Mouse (Mus musculus) layer of hippocampus, adult 8-10 months (tissue): ENCODE measurements at regions not wholly inside any gene's neighbourhood (a gene's known extent, or its start where the extent isn't known, plus 50 kb on each side); places are given as distances from the start of the nearest gene placed in this dataset.
A peak's percentile ranks its signal among the peaks of the same experiment; 100 is the strongest.

Experiments used
- DNase-seq, 2 experiments: peaks; one replicate each; pipeline ENCODE4 v3.0.0; 2022; ENCODE audit warnings: low spot score in 2 of 2

- no peak for DNase-seq
Observed at GRCm38 (mm10) chr1:194208034-194209000, 409.7 kb upstream of the Plxna2 start.

DNA sequence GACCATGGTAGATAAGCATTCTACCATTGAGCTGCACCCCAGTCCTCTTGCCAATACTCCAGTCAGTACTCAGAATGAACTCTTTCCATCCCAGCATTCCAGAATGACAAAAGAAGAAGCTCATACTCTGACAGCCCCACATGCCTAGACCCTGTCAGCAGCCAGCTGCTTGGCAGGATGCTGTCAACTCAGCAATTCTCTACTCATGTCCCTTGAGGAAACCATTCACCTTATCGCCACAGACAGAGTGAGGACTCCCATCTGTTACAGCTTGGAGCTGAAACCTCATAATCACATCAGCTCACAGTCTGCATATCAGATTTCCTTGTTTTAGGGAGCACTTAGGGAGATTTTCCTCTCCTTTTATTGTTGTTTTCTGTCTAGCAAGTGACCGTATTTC is 420.5 kb upstream of the Plxna2 start:
- DNase-seq = no peak

DNA sequence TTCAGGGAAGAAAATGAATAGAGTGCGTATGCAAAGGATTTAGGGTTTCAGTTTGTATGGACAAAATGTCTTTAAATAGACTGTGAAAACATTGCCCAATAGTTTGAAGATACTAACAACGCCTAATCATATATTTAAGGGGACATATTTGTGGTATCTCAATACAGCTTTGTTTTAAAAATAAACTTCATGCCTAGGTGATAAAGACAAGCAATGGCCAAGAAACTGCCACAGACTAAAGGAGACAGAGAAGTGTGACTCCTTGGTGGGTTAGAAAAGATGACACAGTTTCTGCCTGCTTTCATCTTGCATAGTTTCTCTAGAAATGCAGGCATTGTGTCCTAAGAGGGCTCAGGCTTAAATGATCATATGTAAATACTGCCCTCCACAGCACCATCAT is 435.7 kb upstream of the Plxna2 start:
- no peak for DNase-seq

- DNase-seq = peak in 1 of 2 experiments; percentile 4
Observed at GRCm38 (mm10) chr1:194161469-194161868, 456.5 kb upstream of the Plxna2 start.

DNA sequence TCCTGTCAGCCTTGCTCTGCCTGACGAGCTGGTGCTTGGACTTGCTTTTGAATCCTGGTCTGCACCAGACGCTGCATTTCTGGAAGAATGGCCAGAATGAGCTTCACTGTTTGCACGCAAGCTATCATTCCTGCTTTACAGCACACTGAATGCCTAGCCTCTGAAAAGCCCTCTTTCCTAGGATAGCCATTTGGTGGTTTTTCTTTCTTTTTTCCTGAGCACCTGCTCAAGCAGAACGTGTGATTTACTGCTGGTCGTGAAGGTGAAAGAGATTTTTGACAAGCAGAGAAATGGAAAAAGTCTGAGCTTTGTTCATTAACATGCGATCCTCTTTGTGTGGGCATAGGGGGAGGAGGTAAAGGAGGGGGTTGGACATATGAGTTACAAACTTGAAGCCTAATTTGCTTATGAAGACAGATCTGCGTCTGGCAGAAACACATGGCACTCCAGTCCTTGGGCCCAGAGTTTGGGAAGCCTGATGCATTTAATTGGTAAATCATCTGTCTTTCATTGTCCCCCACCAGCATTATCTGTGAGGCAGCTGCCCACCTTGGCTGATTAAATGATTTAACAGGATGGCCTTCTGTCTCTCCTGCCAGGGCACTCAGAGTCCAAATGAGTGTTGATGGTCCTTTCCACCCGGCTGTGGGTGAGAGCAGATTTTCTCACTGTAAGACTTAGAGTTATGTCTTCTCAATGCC is 457.1 kb upstream of the Plxna2 start:
- DNase-seq = peak; percentile 42 to 61

DNA sequence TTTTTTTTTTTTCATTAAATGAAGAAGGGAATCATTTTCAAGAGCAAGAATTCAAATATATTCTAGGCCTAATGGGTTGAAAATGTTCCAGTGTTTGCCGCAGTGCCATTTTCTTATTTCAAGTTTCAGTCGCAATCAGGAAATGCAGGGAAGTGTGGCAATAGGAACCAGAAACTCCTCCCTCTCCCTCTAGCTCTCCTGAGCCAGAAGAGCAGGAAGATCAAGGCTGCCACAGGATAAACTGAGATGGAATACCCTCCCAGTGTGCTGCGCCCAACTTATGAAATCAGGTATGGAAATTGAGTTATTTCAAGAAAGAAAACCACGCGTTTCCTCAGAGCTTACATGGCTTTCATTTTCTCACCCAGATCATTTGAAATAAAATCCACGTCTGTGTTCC is 460.8 kb upstream of the Plxna2 start:
- no peak for DNase-seq

DNA sequence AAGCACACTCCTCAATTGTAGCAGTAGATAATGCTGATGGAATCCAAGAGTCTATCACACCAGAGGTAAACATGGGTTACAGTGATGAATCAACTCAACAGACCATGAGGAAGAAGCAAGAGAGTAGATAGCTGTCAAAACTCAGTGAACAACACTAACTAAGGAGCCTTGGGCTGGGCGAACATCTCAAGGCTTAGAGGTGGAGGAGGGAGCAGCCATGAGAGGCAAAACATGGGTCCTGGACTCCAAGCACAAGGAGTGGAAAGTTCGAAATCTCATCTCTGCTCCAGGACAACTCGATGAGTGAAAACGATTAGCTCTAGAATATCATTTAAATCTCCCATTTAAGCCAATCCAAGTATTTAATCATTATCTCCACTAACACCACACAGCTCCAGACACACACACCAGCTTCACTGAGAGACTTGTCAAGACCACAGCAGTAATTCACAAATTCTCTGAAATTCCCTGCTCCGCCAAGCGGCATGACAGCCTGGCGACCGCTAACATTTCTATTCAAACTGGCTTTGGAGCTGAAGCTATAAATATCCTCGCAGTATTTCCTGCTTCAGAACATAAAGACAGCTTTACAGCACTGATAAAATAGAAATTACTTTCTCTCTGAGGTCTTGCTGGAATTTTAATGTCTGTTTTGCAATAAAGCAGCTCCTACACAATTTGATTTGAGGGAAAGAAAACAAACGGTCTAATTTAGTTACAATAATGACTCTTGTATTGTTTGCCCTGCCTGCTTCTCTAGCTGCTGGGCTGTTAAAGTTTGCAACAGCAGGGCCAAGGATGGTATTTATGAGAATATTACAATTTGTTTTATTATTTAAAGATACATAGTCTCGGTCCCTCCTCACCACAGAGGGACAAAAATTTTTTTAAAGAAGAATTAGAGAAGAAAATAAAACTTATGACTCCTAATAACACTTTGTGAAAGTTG is 469.3 kb upstream of the Plxna2 start:
- peak in 1 of 2 experiments; percentile 20 for DNase-seq

GRCm38 (mm10) chr1:194117631-194118360 is 500.2 kb upstream of the Plxna2 start:
- peak in 1 of 2 experiments; percentile 11 for DNase-seq

DNA sequence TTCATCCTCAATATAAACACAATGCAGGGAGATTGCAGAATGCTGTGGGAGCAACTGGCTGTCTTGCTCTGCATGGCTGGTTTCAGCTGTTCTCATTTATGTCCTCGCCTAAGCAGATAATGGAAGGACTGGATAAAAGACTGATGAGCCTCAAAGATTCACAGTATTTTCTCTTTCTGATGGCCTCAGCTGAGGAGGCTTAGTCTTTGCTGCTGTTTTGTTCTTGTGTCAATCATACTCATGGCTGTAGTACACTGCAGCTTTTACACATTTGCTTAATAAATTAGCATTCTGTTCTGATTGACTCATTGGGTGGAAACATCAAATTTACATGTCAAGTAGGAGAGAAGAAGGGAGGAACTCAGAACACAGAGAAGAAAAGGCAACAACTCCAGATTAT is 503.6 kb upstream of the Plxna2 start:
- no peak for DNase-seq

DNA sequence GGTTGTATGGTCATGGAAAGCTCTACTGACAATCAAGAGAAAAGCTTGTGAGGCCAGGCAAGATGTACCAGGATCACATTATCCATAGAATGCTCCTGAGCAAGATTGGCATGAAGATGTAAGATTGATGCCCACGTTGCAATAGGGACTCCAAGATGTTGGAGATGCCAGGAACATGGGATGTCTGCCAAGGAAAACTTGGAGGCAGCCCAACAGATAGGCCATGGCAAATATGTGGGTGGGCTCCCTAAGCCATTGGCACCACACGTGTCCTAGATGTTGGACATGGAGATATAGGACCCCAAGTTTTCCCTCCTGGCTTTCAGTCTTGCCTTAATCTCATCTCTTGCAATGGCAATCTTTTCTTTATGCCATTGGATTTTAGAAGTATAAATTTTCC is 506.1 kb upstream of the Plxna2 start:
- no peak for DNase-seq

GRCm38 (mm10) chr1:194109172-194110071 is 508.6 kb upstream of the Plxna2 start:
- DNase-seq = no peak

DNA sequence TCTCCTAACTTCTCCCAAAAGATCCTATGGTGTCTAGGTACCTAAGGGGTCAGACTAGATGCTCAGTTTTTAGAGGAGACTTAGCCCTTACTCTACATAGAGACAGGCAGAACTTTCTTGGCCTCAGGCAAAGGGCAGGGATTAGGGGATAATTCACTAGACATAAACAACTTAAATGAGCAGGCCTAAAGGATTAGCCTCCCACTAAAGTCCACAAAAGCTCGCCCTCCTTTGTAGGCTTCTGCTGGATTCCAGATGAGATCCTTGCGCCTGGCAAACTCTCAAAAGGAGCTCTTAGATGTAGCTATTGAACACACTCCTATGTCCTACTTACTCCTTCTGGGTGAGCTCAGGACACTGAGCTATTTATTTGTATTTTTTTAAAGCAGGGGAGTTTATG is 509.9 kb upstream of the Plxna2 start:
- no peak for DNase-seq

- DNase-seq = no peak
Observed at GRCm38 (mm10) chr1:194107271-194107938, 510.6 kb upstream of the Plxna2 start.

DNA sequence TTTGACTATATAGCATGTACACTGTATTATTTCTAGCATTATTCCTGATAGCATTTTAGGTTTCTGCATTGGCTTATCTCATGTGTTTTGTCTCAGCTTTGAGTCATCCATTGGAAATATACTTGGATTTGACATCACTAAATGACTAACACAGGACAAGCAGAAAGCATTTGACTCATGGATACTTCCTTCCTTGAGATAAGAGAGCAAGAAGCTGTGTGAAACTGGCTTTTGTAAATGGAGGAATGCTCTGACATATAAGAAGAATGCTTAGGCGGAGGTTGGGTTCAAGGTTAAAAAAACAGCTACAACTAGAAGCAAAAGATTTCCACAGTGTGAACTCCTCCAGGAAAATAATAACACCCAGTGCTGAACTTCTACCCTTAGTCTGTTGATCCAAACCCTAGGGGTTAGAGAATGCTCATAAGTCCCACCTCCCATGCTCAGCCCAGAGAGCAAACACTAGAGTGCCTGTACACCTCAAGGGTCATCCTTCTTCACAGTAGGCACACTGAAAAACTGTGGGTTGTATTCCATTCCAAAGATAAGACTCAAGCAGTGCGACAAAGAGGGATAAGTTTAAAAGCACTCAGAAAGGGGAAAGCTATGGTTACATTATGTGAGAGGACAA is 528.0 kb upstream of the Plxna2 start:
- DNase-seq = no peak

- DNase-seq = no peak
Observed at GRCm38 (mm10) chr1:194058512-194058911, 559.5 kb upstream of the Plxna2 start.

DNA sequence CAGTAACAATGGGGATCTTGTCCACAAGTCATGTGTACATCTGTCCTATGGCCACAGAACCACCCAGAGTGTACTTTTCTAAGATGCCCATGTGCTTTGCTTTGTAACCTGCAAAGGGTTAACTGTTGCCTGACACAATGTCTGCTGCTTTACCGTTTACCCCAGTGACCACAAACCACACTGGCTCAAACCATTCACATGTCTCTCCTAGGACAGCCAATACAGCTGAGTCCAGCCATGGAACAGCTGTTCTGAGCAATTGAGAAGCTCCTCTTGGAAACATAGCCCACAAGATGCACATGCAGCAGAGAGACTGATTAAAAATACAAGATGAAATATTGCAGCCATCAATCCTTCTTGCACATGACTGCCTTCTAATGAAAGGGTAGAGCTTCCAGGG is 561.5 kb upstream of the Plxna2 start:
- no peak for DNase-seq

GRCm38 (mm10) chr1:194049746-194050351 is 568.2 kb upstream of the Plxna2 start:
- DNase-seq = peak in 1 of 2 experiments; percentile 15
